Comparison of ENCODE assay signal across 9 mouse cellular contexts in genomic region chr2:84735346-84735920, GRCm38 (mm10). TPM values are rescaled to one million over a fixed set of nuclear protein-coding genes. Genes with fewer than 3 reads are reported as not detected.
A peak's percentile ranks its signal among the peaks of the same experiment; 100 is the strongest.
DNase-seq lines count a peak whose midpoint lies in the region; ATAC-seq and TF ChIP-seq lines count a peak whose summit lies in the region.
"Had no signal": no experiment of that assay in that cellular context is flagged by ENCODE, and none has a peak within 500 bp of the region (broad histone marks: within the 10 kb centered on the region; RNA-seq: fewer than 3 reads in every experiment).

No protein-coding gene starts in this region.

- H3K27ac ChIP-seq in heart, embryonic 14.5 days (replicated peaks in 1 of 2; ENCODE audit: control insufficient read depth in 1 of 2, insufficient read depth in 1 of 2, low read depth in 2 of 2, low read length in 2 of 2) = no peak overlapping the region
- no peak overlapping the region for H3K27ac ChIP-seq in limb, embryonic 14.5 days (replicated peaks; ENCODE audit: low read depth, low read length)
- no peak overlapping the region for H3K27ac ChIP-seq in neural tube, embryonic 14.5 days (ENCODE audit: low read depth, low read length)

- intact Hi-C loops in heart, postnatal 36 days (cut with DNase I) = no loop called here
- intact Hi-C loops in heart, postnatal 14 days (cut with DNase I) = no loop called here

- no peak for DNase-seq in heart, postnatal 36 days
- DNase-seq in limb, embryonic 14.5 days (ENCODE audit: low spot score) = no peak
- DNase-seq in thymus, postnatal 14 days = no peak
- DNase-seq in adrenal gland, postnatal 36 days = no peak
- DNase-seq in heart, postnatal 14 days = no peak

- 14% methylated on average over 7 of the region's 7 CpGs for WGBS in heart, embryonic 14.5 days
- WGBS in limb, embryonic 14.5 days = 21% methylated on average over 7 of the region's 7 CpGs
- WGBS in neural tube, embryonic 14.5 days = 12% methylated on average over 7 of the region's 7 CpGs

- peaks cover 5% of the 10 kb centered on the region; the same call in 1 of the 2 replicates for H3K36me3 ChIP-seq in heart, embryonic 14.5 days (ENCODE audit: control insufficient read depth, insufficient read depth, low read length)
- H3K36me3 ChIP-seq in erythroblast, embryonic 14.5 days (ENCODE audit: control insufficient read depth) = peaks cover 78% of the 10 kb centered on the region
- peaks cover 4% of the 10 kb centered on the region; the same call in 1 of the 2 replicates for H3K36me3 ChIP-seq in limb, embryonic 14.5 days (ENCODE audit: control insufficient read depth, insufficient read depth, low read length)
- H3K36me3 ChIP-seq in neural tube, embryonic 14.5 days (ENCODE audit: control insufficient read depth, insufficient read depth, low read length) = no peaks in the 10 kb centered on the region

- ATAC-seq in heart, embryonic 14.5 days (ENCODE audit: insufficient number of reproducible peaks, insufficient read depth, low FRiP score, low read depth) = no peak
- ATAC-seq in limb, embryonic 14.5 days (ENCODE audit: low FRiP score, low read depth) = no peak
- ATAC-seq in neural tube, embryonic 14.5 days (ENCODE audit: low read depth) = no peak

- peak overlapping the region; percentile 73 for H3K4me2 ChIP-seq in heart, embryonic 14.5 days (ENCODE audit: low read length)
- H3K4me2 ChIP-seq in limb, embryonic 14.5 days (replicated peaks; ENCODE audit: low read depth, low read length, severe bottlenecking) = peak overlapping the region; percentile 74
- H3K4me2 ChIP-seq in neural tube, embryonic 14.5 days (ENCODE audit: low read depth, low read length) = peak overlapping the region; percentile 84

- no peak overlapping the region for H3K4me3 ChIP-seq in heart, embryonic 14.5 days (ENCODE audit: control insufficient read depth in 1 of 2, insufficient read depth in 1 of 2, low read depth in 1 of 2, low read length in 2 of 2)
- H3K4me3 ChIP-seq in erythroblast, embryonic 14.5 days (replicated peaks) = peak overlapping the region; percentile 83
- peak overlapping the region; percentile 39; the same call in 1 of the 2 replicates for H3K4me3 ChIP-seq in limb, embryonic 14.5 days (replicated peaks; ENCODE audit: low read length)
- peak overlapping the region; percentile 61 for H3K4me3 ChIP-seq in neural tube, embryonic 14.5 days (ENCODE audit: low read depth, low read length)

- H3K9me3 ChIP-seq in heart, embryonic 14.5 days (ENCODE audit: control insufficient read depth, low read length) = no peaks in the 10 kb centered on the region
- no peaks in the 10 kb centered on the region for H3K9me3 ChIP-seq in erythroblast, embryonic 14.5 days (ENCODE audit: control insufficient read depth, low read length)
- H3K9me3 ChIP-seq in limb, embryonic 14.5 days (ENCODE audit: control insufficient read depth, low read length) = no peaks in the 10 kb centered on the region
- no peaks in the 10 kb centered on the region for H3K9me3 ChIP-seq in neural tube, embryonic 14.5 days (ENCODE audit: control insufficient read depth, low read length)

- H3K27me3 ChIP-seq in heart, embryonic 14.5 days (ENCODE audit: control insufficient read depth, insufficient read depth, low read length) = no peaks in the 10 kb centered on the region
- peaks cover 43% of the 10 kb centered on the region for H3K27me3 ChIP-seq in erythroblast, embryonic 14.5 days (ENCODE audit: control insufficient read depth)
- H3K27me3 ChIP-seq in limb, embryonic 14.5 days (ENCODE audit: control insufficient read depth, insufficient read depth, low read length) = no peaks in the 10 kb centered on the region
- no peaks in the 10 kb centered on the region for H3K27me3 ChIP-seq in neural tube, embryonic 14.5 days (ENCODE audit: control insufficient read depth, insufficient read depth, low read length)

- no peak overlapping the region for H3K9ac ChIP-seq in heart, embryonic 14.5 days (ENCODE audit: low read length)
- no peak overlapping the region for H3K9ac ChIP-seq in limb, embryonic 14.5 days (ENCODE audit: low read depth, low read length, severe bottlenecking)
- peak overlapping the region; percentile 90 for H3K9ac ChIP-seq in neural tube, embryonic 14.5 days (replicated peaks; ENCODE audit: low read depth, low read length)

- H3K4me1 ChIP-seq in heart, embryonic 14.5 days (ENCODE audit: control insufficient read depth in 2 of 2, insufficient read depth in 2 of 2, low read length in 2 of 2) = peaks cover 33 to 56% of the 10 kb centered on the region in 2 experiments
- H3K4me1 ChIP-seq in erythroblast, embryonic 14.5 days (ENCODE audit: control insufficient read depth) = peaks cover 97% of the 10 kb centered on the region
- peaks cover 44% of the 10 kb centered on the region for H3K4me1 ChIP-seq in limb, embryonic 14.5 days (ENCODE audit: control insufficient read depth, insufficient read depth, low read length)
- peaks cover 36% of the 10 kb centered on the region for H3K4me1 ChIP-seq in neural tube, embryonic 14.5 days (ENCODE audit: control insufficient read depth, insufficient read depth, low read length)

- peak; percentile 48; the same call in 1 of the 2 replicates for TF ChIP-seq POLR2A in limb, embryonic 14.5 days (IDR thresholded peaks at IDR 0.05; ENCODE audit: borderline replicate concordance, extremely low read depth, insufficient read depth, insufficient read length)

RNA-seq across cellular contexts. Expression of gene Ypel4, which starts 1.6 kb away (rescaled TPM):
- 3.5 and 4.5 TPM in 2 replicates for polyA plus RNA-seq in heart, embryonic 14.5 days (2014; fragmentation: Nextera tagmentation; extraction: Ambion mirVana)
- total RNA-seq in heart, postnatal 36 days (2021) = 1 to 10 TPM; 1.2 TPM
- polyA plus RNA-seq in erythroblast, embryonic 14.5 days (2012) = 145 and 156 TPM in 2 replicates
- 13.2 and 14.6 TPM in 2 replicates for polyA plus RNA-seq in limb, embryonic 14.5 days (2012; rRNA removed)
- polyA plus RNA-seq in limb, embryonic 14.5 days (2014; fragmentation: Nextera tagmentation; extraction: Ambion mirVana) = 7.4 and 9.0 TPM in 2 replicates
- 17.8 TPM in 2 replicates for polyA plus RNA-seq in neural tube, embryonic 14.5 days (2014; fragmentation: Nextera tagmentation; extraction: Ambion mirVana)
- total RNA-seq in adrenal gland, postnatal 36 days (2021) = 1 to 10 TPM; 2.8 to 5.0 TPM
- 1 to 10 TPM in 1 of 2 experiments, under 1 TPM in 1; 0.93 to 1.3 TPM for total RNA-seq in heart, postnatal 14 days (2021)

RNA-seq across cellular contexts. Expression of gene Gm19426, which starts 8.0 kb away (rescaled TPM):
- 4.4 and 4.5 TPM in 2 replicates for polyA plus RNA-seq in heart, embryonic 14.5 days (2014; fragmentation: Nextera tagmentation; extraction: Ambion mirVana)
- 1 to 10 TPM; 1.1 to 1.4 TPM for total RNA-seq in heart, postnatal 36 days (2021)
- 0.10 and 0.76 TPM in 2 replicates for polyA plus RNA-seq in erythroblast, embryonic 14.5 days (2012)
- 11.6 and 14.9 TPM in 2 replicates for polyA plus RNA-seq in limb, embryonic 14.5 days (2012; rRNA removed)
- 4.3 and 5.7 TPM in 2 replicates for polyA plus RNA-seq in limb, embryonic 14.5 days (2014; fragmentation: Nextera tagmentation; extraction: Ambion mirVana)
- 1.7 and 2.6 TPM in 2 replicates for polyA plus RNA-seq in neural tube, embryonic 14.5 days (2014; fragmentation: Nextera tagmentation; extraction: Ambion mirVana)
- 1 to 10 TPM; 1.5 to 2.4 TPM for total RNA-seq in adrenal gland, postnatal 36 days (2021)
- 1 to 10 TPM; 1.6 to 2.2 TPM for total RNA-seq in heart, postnatal 14 days (2021)
- total RNA-seq: CH12.LX had no signal

RNA-seq across cellular contexts. Expression of gene Clp1, which starts 8.3 kb away (rescaled TPM):
- polyA plus RNA-seq in heart, embryonic 14.5 days (2014; fragmentation: Nextera tagmentation; extraction: Ambion mirVana) = 14.3 and 16.9 TPM in 2 replicates
- 1 to 10 TPM; 6.1 to 6.2 TPM for total RNA-seq in heart, postnatal 36 days (2021)
- polyA plus RNA-seq in erythroblast, embryonic 14.5 days (2012) = 0.18 and 0.22 TPM in 2 replicates
- 19.5 and 21.1 TPM in 2 replicates for polyA plus RNA-seq in limb, embryonic 14.5 days (2012; rRNA removed)
- polyA plus RNA-seq in limb, embryonic 14.5 days (2014; fragmentation: Nextera tagmentation; extraction: Ambion mirVana) = 30.7 and 30.9 TPM in 2 replicates
- 20.6 and 24.7 TPM in 2 replicates for polyA plus RNA-seq in neural tube, embryonic 14.5 days (2014; fragmentation: Nextera tagmentation; extraction: Ambion mirVana)
- total RNA-seq in adrenal gland, postnatal 36 days (2021) = 10 to 100 TPM; 13.5 to 16.4 TPM
- total RNA-seq in heart, postnatal 14 days (2021) = 1 to 10 TPM; 4.9 to 5.8 TPM

RNA-seq across cellular contexts. Expression of gene Zdhhc5, which starts 20.5 kb away (rescaled TPM):
- 26.4 and 27.1 TPM in 2 replicates for polyA plus RNA-seq in heart, embryonic 14.5 days (2014; fragmentation: Nextera tagmentation; extraction: Ambion mirVana)
- 10 to 100 TPM; 62.4 to 63.4 TPM for total RNA-seq in heart, postnatal 36 days (2021)
- polyA plus RNA-seq in erythroblast, embryonic 14.5 days (2012) = 5.5 and 5.9 TPM in 2 replicates
- 46.6 and 55.4 TPM in 2 replicates for polyA plus RNA-seq in limb, embryonic 14.5 days (2012; rRNA removed)
- 34.0 and 36.5 TPM in 2 replicates for polyA plus RNA-seq in limb, embryonic 14.5 days (2014; fragmentation: Nextera tagmentation; extraction: Ambion mirVana)
- 22.8 and 23.9 TPM in 2 replicates for polyA plus RNA-seq in neural tube, embryonic 14.5 days (2014; fragmentation: Nextera tagmentation; extraction: Ambion mirVana)
- 10 to 100 TPM; 63.3 to 63.9 TPM for total RNA-seq in adrenal gland, postnatal 36 days (2021)
- total RNA-seq in heart, postnatal 14 days (2021) = 10 to 100 TPM; 57.7 to 62.4 TPM

RNA-seq across cellular contexts. Expression of gene Serping1, which starts 39.8 kb away (rescaled TPM):
- 37.9 and 46.6 TPM in 2 replicates for polyA plus RNA-seq in heart, embryonic 14.5 days (2014; fragmentation: Nextera tagmentation; extraction: Ambion mirVana)
- total RNA-seq in heart, postnatal 36 days (2021) = 10 to 100 TPM; 81.1 to 84.3 TPM
- polyA plus RNA-seq in erythroblast, embryonic 14.5 days (2012) = not detected in 2 replicates
- polyA plus RNA-seq in limb, embryonic 14.5 days (2012; rRNA removed) = 38.9 and 41.2 TPM in 2 replicates
- 44.1 and 44.4 TPM in 2 replicates for polyA plus RNA-seq in limb, embryonic 14.5 days (2014; fragmentation: Nextera tagmentation; extraction: Ambion mirVana)
- polyA plus RNA-seq in neural tube, embryonic 14.5 days (2014; fragmentation: Nextera tagmentation; extraction: Ambion mirVana) = 15.7 and 34.8 TPM in 2 replicates
- 10 to 100 TPM; 63.0 to 84.6 TPM for total RNA-seq in adrenal gland, postnatal 36 days (2021)
- 10 to 100 TPM; 58.8 to 72.1 TPM for total RNA-seq in heart, postnatal 14 days (2021)
- total RNA-seq: CH12.LX had no signal

Comparison
In these comparisons a context has a peak if more than half of its experiments do, and no peak if none do; other contexts are left out.
1. H3K4me3 ChIP-seq: peak in erythroblast, embryonic 14.5 days (single experiment), limb, embryonic 14.5 days (single experiment) and neural tube, embryonic 14.5 days (single experiment); none in heart, embryonic 14.5 days (0 of 2).
2. RNA of gene Clp1, which starts 8.3 kb away (polyA plus RNA-seq): 19.5 to 30.9 TPM in limb, embryonic 14.5 days, 20.6 to 24.7 TPM in neural tube, embryonic 14.5 days and 14.3 to 16.9 TPM in heart, embryonic 14.5 days; 0.18 to 0.22 TPM in erythroblast, embryonic 14.5 days; every median in the first group is over 10 times any median in the second.
3. Peak in every context shown above with its lines, with median percentiles within 50 percentile points of each other: H3K4me2 ChIP-seq.